Mouse (Mus musculus): ENCODE data around the gene Tspan3. TPM values are rescaled to one million over a fixed set of nuclear protein-coding genes. Genes with fewer than 3 reads are reported as not detected.

Tspan3 gene
- polyA plus RNA-seq, 1 experiment = 461 TPM

DNA sequence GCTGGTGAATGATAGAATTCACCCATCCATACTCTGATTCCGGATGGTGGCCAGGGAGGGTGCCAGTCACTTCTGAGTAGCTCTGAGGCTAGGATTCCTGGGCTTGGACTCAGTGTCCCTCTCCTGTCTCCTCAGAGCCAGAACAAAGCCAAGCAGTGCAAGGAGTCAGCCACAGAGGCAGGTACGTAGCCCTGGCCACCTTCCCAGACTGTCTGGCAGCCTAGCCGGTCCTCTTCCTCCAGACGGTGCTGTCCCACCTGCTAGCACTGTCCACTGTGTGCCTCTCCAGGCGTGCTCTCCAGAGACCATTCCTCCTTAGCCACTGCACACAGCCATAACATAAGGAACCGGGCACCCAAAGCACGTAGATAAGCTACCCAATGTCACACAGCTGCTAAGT is 41.7 kb downstream of the Tspan3 start:
- Histone ChIP-seq H3K4me3 (ENCODE audit: insufficient read depth, low read length) (no peak overlapping the region), H3K4me1 (ENCODE audit: control insufficient read depth, insufficient read depth, low read length) (peaks cover 4% of the 10 kb centered on the region), H3K27ac (ENCODE audit: insufficient read depth, low read length) (no peak overlapping the region)
- TF ChIP-seq POLR2A (IDR thresholded peaks at IDR 0.05; ENCODE audit: extremely low read depth, insufficient read depth, low read length) (no peak), CTCF (IDR thresholded peaks at IDR 0.05; ENCODE audit: extremely low read depth, insufficient read depth, low read length) (no peak)

DNA sequence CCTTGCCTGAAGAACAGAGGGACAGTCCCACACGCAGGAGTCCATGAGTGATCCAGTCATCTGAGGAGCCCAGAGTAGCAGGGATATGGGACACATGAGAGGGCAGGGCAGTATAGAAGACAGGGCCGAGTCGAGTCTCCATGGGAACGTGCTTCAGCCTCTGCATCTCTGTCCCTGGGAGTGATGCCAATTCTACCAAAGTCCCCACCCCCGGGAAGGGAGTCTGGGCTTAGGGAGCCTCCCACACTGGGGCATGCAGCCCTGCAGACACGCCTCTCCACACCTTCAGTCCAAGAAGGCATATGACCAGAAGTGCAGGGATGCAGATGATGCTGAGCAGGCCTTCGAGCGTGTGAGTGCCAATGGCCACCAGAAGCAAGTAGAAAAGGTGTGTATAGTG is 42.3 kb downstream of the Tspan3 start:
- no peak overlapping the region for H3K27ac ChIP-seq (ENCODE audit: insufficient read depth, low read length)
- peaks cover 2% of the 10 kb centered on the region for H3K4me1 ChIP-seq (ENCODE audit: control insufficient read depth, insufficient read depth, low read length)
- no peak overlapping the region for H3K4me3 ChIP-seq (ENCODE audit: insufficient read depth, low read length)
- no peak for TF ChIP-seq POLR2A (IDR thresholded peaks at IDR 0.05; ENCODE audit: extremely low read depth, insufficient read depth, low read length)
- TF ChIP-seq CTCF (IDR thresholded peaks at IDR 0.05; ENCODE audit: extremely low read depth, insufficient read depth, low read length) = no peak

DNA sequence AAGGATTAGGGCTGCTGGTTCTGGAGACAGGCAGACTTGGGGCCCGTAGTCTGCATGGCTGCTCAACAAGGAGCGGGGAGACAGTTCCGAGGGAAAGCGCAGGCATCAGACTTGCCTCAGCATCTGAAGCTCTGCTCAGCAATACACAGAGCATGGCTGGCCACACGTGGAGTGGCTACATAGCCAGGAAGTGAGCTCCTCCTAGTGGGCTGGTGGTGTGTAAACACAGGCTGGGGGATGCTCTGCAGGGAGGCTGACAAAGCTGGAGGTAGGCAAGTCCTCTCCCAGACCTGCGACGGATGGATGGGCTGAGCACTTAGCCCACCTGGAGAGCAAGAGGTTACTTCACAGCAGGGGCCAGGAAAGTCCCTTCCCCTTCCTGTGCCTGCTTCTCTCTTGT is 44.2 kb downstream of the Tspan3 start:
- Histone ChIP-seq H3K4me3 (ENCODE audit: insufficient read depth, low read length) (no peak overlapping the region), H3K27ac (ENCODE audit: insufficient read depth, low read length) (no peak overlapping the region)

DNA sequence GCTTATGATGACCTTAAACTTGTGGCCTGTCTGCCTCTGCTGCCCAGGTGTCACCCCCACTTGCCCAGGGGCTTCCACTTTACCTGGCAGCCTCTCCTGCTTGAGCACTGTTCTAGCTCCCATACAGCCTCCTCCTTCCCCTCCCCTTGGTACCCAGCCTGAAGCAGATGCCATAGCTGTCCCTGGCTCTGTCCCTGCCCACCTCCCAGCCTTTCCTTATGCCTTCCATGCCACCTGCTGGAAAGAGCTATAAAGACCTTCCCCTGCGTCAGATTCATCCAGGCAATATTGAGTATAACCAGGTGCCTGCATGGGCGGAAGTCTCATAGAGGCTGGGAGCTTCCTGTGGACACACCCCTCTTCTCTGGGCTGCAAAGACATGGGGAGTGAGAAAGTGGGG is 45.6 kb downstream of the Tspan3 start:
- Histone ChIP-seq H3K4me1 (ENCODE audit: control insufficient read depth, insufficient read depth, low read length) (peaks cover 2% of the 10 kb centered on the region; the same call in 1 of the 2 replicates), H3K4me3 (ENCODE audit: insufficient read depth, low read length) (no peak overlapping the region), H3K27ac (ENCODE audit: insufficient read depth, low read length) (no peak overlapping the region)
- TF ChIP-seq POLR2A (IDR thresholded peaks at IDR 0.05; ENCODE audit: extremely low read depth, insufficient read depth, low read length) (no peak), CTCF (IDR thresholded peaks at IDR 0.05; ENCODE audit: extremely low read depth, insufficient read depth, low read length) (no peak)

More for the DNA sequence above, 44.2 kb downstream of the Tspan3 start:
- peak; percentile 57 for TF ChIP-seq CTCF (IDR thresholded peaks at IDR 0.05; ENCODE audit: extremely low read depth, insufficient read depth, low read length)
- no peak for TF ChIP-seq POLR2A (IDR thresholded peaks at IDR 0.05; ENCODE audit: extremely low read depth, insufficient read depth, low read length)
- H3K4me1 ChIP-seq (ENCODE audit: control insufficient read depth, insufficient read depth, low read length) = peaks cover 2% of the 10 kb centered on the region; the same call in 1 of the 2 replicates

- H3K4me3 ChIP-seq (ENCODE audit: insufficient read depth, low read length) = peak overlapping the region; percentile 25
- H3K27ac ChIP-seq (ENCODE audit: insufficient read depth, low read length) = no peak overlapping the region
- H3K4me1 ChIP-seq (ENCODE audit: control insufficient read depth, insufficient read depth, low read length) = no peaks in the 10 kb centered on the region
- TF ChIP-seq POLR2A (IDR thresholded peaks at IDR 0.05; ENCODE audit: extremely low read depth, insufficient read depth, low read length) = no peak
- TF ChIP-seq CTCF (IDR thresholded peaks at IDR 0.05; ENCODE audit: extremely low read depth, insufficient read depth, low read length) = peak; percentile 92
Observed at GRCm38 (mm10) chr9:56118582-56118981, 46.7 kb downstream of the Tspan3 start.

DNA sequence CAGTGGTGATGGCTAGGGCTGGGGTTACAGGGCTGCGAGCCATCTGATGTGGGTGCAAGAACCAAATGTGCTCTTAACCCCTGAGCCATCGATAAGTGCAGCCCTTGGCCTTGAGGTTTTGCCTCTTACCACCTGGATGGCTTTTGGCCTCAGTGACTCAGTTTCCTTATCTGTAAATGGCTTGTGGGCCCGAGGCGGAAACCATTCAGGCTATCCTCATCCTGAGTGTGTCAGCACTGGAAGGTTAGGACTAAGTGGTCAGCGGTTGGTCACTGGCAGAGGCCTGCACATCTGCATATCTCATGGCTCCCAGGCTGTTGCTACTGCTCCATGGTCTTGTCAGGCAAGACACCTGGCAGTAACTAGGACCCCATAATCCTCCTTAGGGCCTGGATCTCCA is 47.2 kb downstream of the Tspan3 start:
- Histone ChIP-seq H3K4me3 (ENCODE audit: insufficient read depth, low read length) (no peak overlapping the region; the same call in 1 of the 2 replicates), H3K4me1 (ENCODE audit: control insufficient read depth, insufficient read depth, low read length) (no peaks in the 10 kb centered on the region), H3K27ac (ENCODE audit: insufficient read depth, low read length) (no peak overlapping the region)
- TF ChIP-seq POLR2A (IDR thresholded peaks at IDR 0.05; ENCODE audit: extremely low read depth, insufficient read depth, low read length) (no peak), CTCF (IDR thresholded peaks at IDR 0.05; ENCODE audit: extremely low read depth, insufficient read depth, low read length) (no peak)

GRCm38 (mm10) chr9:56108174-56108573 is 57.1 kb downstream of the Tspan3 start:
- no peak overlapping the region for H3K27ac ChIP-seq (ENCODE audit: insufficient read depth, low read length)
- no peaks in the 10 kb centered on the region for H3K4me1 ChIP-seq (ENCODE audit: control insufficient read depth, insufficient read depth, low read length)
- H3K4me3 ChIP-seq (ENCODE audit: insufficient read depth, low read length) = no peak overlapping the region
- TF ChIP-seq CTCF (IDR thresholded peaks at IDR 0.05; ENCODE audit: extremely low read depth, insufficient read depth, low read length) (no peak), POLR2A (IDR thresholded peaks at IDR 0.05; ENCODE audit: extremely low read depth, insufficient read depth, low read length) (no peak)

GRCm38 (mm10) chr9:56107527-56107926 is 57.8 kb downstream of the Tspan3 start:
- H3K4me3 ChIP-seq (ENCODE audit: insufficient read depth, low read length) = no peak overlapping the region
- TF ChIP-seq CTCF (IDR thresholded peaks at IDR 0.05; ENCODE audit: extremely low read depth, insufficient read depth, low read length) (no peak), POLR2A (IDR thresholded peaks at IDR 0.05; ENCODE audit: extremely low read depth, insufficient read depth, low read length) (no peak)
- no peak overlapping the region for H3K27ac ChIP-seq (ENCODE audit: insufficient read depth, low read length)
- H3K4me1 ChIP-seq (ENCODE audit: control insufficient read depth, insufficient read depth, low read length) = no peaks in the 10 kb centered on the region

DNA sequence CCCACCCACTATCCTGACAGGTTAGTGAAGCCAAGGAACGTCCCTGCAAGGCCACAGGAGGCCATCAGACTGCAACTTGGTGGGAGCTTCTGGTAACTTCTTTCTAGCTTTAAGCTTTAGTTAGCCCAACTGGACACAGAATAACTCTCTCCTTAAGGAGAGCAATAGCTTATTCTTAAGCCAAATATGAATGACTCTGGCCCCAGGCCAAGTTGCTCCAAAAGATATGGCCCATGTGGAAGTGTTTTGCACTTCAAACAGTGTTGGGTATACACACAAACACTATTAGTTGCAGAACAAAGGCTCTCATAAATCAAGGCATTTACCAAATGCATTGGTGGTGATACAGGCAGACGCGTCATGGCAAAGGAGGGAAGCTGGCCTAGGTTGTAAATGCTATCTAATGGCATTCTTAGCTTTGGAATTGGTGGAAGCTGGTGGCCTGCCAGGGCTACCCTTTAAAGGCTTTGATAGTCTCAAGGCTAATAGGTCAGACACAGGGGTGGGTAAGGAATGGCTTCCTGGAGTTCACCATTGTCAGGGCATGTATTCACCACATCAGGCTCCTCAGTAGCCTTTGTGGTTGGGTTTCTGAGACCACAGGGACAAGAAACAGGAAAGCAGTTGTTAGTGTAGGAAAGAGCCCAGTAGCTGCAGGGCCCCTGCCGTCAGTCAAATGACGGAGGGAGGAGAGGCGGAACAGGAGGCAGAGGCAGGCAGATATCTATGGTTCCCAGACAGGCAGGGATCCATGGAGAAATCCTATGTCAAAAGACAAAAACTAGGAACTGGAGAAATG is 58.8 kb downstream of the Tspan3 start:
- H3K4me3 ChIP-seq (ENCODE audit: insufficient read depth, low read length) = no peak overlapping the region
- H3K27ac ChIP-seq (ENCODE audit: insufficient read depth, low read length) = no peak overlapping the region
- TF ChIP-seq POLR2A (IDR thresholded peaks at IDR 0.05; ENCODE audit: extremely low read depth, insufficient read depth, low read length) = no peak
- no peak for TF ChIP-seq CTCF (IDR thresholded peaks at IDR 0.05; ENCODE audit: extremely low read depth, insufficient read depth, low read length)
- H3K4me1 ChIP-seq (ENCODE audit: control insufficient read depth, insufficient read depth, low read length) = no peaks in the 10 kb centered on the region

GRCm38 (mm10) chr9:56104921-56105320 is 60.4 kb downstream of the Tspan3 start:
- no peak overlapping the region for H3K27ac ChIP-seq (ENCODE audit: insufficient read depth, low read length)
- no peak overlapping the region for H3K4me3 ChIP-seq (ENCODE audit: insufficient read depth, low read length)
- H3K4me1 ChIP-seq (ENCODE audit: control insufficient read depth, insufficient read depth, low read length) = no peaks in the 10 kb centered on the region; the same call in 1 of the 2 replicates
- TF ChIP-seq POLR2A (IDR thresholded peaks at IDR 0.05; ENCODE audit: extremely low read depth, insufficient read depth, low read length) (no peak), CTCF (IDR thresholded peaks at IDR 0.05; ENCODE audit: extremely low read depth, insufficient read depth, low read length) (no peak)
